Mouse (Mus musculus) heart, embryonic 16.5 days (tissue): ENCODE data around the gene Aifm3. TPM values are rescaled to one million over a fixed set of nuclear protein-coding genes. Genes with fewer than 3 reads are reported as not detected.

ENCODE experiments used
- ATAC-seq: fragments of 200-750 bp; cut with Nextera tagmentation; replicated peaks from 2 replicates; pipeline ENCODE4 v1.8.0; 2017; ENCODE audit warnings: moderate number of reproducible peaks; ENCODE audit not compliant: insufficient read depth, low FRiP score; ENCODE audit errors: extremely low read depth
- H3K27ac ChIP-seq: fragments of 300-500 bp; sonication (generic); 2 replicates; pipeline ENCODE4 v1.5.1; 2014; ENCODE audit warnings: mild to moderate bottlenecking, low read length, control low read depth, moderate library complexity
- H3K27me3 ChIP-seq: fragments of 300-500 bp; sonication (generic); 2 replicates; pipeline ENCODE4 v1.6.1; 2014; ENCODE audit warnings: low read length, mixed read lengths; ENCODE audit not compliant: control insufficient read depth, insufficient read depth
- H3K36me3 ChIP-seq: fragments of 300-500 bp; sonication (generic); 2 replicates; pipeline ENCODE4 v1.6.1; 2014; ENCODE audit not compliant: control insufficient read depth, insufficient read depth
- H3K4me1 ChIP-seq: fragments of 300-500 bp; sonication (generic); 2 replicates; pipeline ENCODE4 v1.6.1; 2014; ENCODE audit warnings: low read length, mixed read lengths; ENCODE audit not compliant: control insufficient read depth, insufficient read depth
- H3K4me2 ChIP-seq: fragments of 300-500 bp; sonication (generic); 2 replicates; pipeline ENCODE4 v1.6.1; 2014; ENCODE audit warnings: low read depth, mild to moderate bottlenecking, control low read depth, low read length
- H3K4me3 ChIP-seq: fragments of 300-500 bp; sonication (generic); 2 replicates; pipeline ENCODE4 v1.5.1; 2014; ENCODE audit warnings: mild to moderate bottlenecking, control low read depth, low read length
- H3K9ac ChIP-seq: fragments of 300-500 bp; sonication (generic); 2 replicates; pipeline ENCODE4 v1.6.1; 2014; ENCODE audit warnings: low read length, control low read depth
- H3K9me3 ChIP-seq: fragments of 300-500 bp; sonication (generic); replicated peaks from 2 replicates; pipeline ENCODE4 v1.6.1; 2016; ENCODE audit warnings: low read length; ENCODE audit not compliant: control insufficient read depth
- WGBS: fragments of 180-500 bp; shearing (Covaris S2); extraction: QIAGEN DNeasy Blood & Tissue Kit; methylation state at CpG from one replicate; pipeline ENCODE4 v1.1.7; 2014; 5-methylcytosine and 5-hydroxymethylcytosine counted together
- polyA plus RNA-seq: library from polyadenylated mRNA; unstranded; fragments of >200 nt; fragmentation: Nextera tagmentation; extraction: Ambion mirVana; gene quantifications from 2 replicates; pipeline ENCODE4 v1.2.1, GENCODE M21; 2015

The Aifm3 gene
- polyA plus RNA-seq, 1 experiment from 2014 or later = 1.5 TPM

GRCm38 (mm10) chr16:17472498-17472897, 16.9 kb upstream of the Aifm3 start:
- H3K4me1 ChIP-seq = peaks cover 7% of the 10 kb centered on the region; the same call in 1 of the 2 replicates
- no peak overlapping the region for H3K4me2 ChIP-seq
- H3K9me3 ChIP-seq = no peaks in the 10 kb centered on the region
- 68% methylated on average over 6 of the region's 6 CpGs for WGBS
- no peaks in the 10 kb centered on the region for H3K27me3 ChIP-seq
- peak; percentile 31; the same call in 1 of the 2 replicates for ATAC-seq
- H3K36me3 ChIP-seq = peaks cover 11% of the 10 kb centered on the region
- H3K9ac ChIP-seq = no peak overlapping the region
- H3K27ac ChIP-seq = no peak overlapping the region
- no peak overlapping the region for H3K4me3 ChIP-seq

- Histone ChIP-seq H3K4me3 (no peak overlapping the region), H3K27ac (no peak overlapping the region), H3K9me3 (no peaks in the 10 kb centered on the region), H3K4me1 (peaks cover 7% of the 10 kb centered on the region; the same call in 1 of the 2 replicates), H3K27me3 (no peaks in the 10 kb centered on the region), H3K9ac (no peak overlapping the region), H3K4me2 (no peak overlapping the region), H3K36me3 (peaks cover 7% of the 10 kb centered on the region)
- no peak for ATAC-seq
These were observed 15.3 kb upstream of the Aifm3 start for GRCm38 (mm10) chr16:17474091-17474490.

GRCm38 (mm10) chr16:17474761-17475160, 14.7 kb upstream of the Aifm3 start:
- H3K36me3 ChIP-seq = peaks cover 4% of the 10 kb centered on the region
- 77% methylated on average over 2 of the region's 2 CpGs for WGBS

GRCm38 (mm10) chr16:17475326-17475725, 14.1 kb upstream of the Aifm3 start:
- no peak overlapping the region for H3K4me3 ChIP-seq
- H3K9ac ChIP-seq = no peak overlapping the region
- no peak overlapping the region for H3K4me2 ChIP-seq
- H3K4me1 ChIP-seq = peaks cover 7% of the 10 kb centered on the region; the same call in 1 of the 2 replicates
- 84% methylated on average over 4 of the region's 4 CpGs for WGBS
- peaks cover under 1% of the 10 kb centered on the region for H3K36me3 ChIP-seq
- no peaks in the 10 kb centered on the region for H3K9me3 ChIP-seq
- no peak overlapping the region for H3K27ac ChIP-seq
- no peaks in the 10 kb centered on the region for H3K27me3 ChIP-seq
- ATAC-seq = no peak

More at GRCm38 (mm10) chr16:17474761-17475160, 14.7 kb upstream of the Aifm3 start:
- Histone ChIP-seq H3K27ac (no peak overlapping the region), H3K4me2 (no peak overlapping the region), H3K27me3 (no peaks in the 10 kb centered on the region), H3K9ac (no peak overlapping the region), H3K9me3 (no peaks in the 10 kb centered on the region), H3K4me1 (peaks cover 7% of the 10 kb centered on the region; the same call in 1 of the 2 replicates), H3K4me3 (no peak overlapping the region)
- no peak for ATAC-seq

- no peak overlapping the region for H3K4me3 ChIP-seq
- ATAC-seq = no peak
- no peak overlapping the region for H3K9ac ChIP-seq
- H3K27ac ChIP-seq = no peak overlapping the region
- 74% methylated on average over 4 of the region's 4 CpGs for WGBS
- no peaks in the 10 kb centered on the region for H3K9me3 ChIP-seq
- peaks cover 4% of the 10 kb centered on the region for H3K36me3 ChIP-seq
- H3K4me1 ChIP-seq = no peaks in the 10 kb centered on the region
- H3K27me3 ChIP-seq = no peaks in the 10 kb centered on the region
- H3K4me2 ChIP-seq = no peak overlapping the region
These were observed 11.0 kb upstream of the Aifm3 start for GRCm38 (mm10) chr16:17478331-17478943.

- no peak for ATAC-seq
- Histone ChIP-seq H3K4me3 (no peak overlapping the region), H3K27ac (no peak overlapping the region), H3K4me2 (no peak overlapping the region), H3K27me3 (no peaks in the 10 kb centered on the region), H3K9ac (no peak overlapping the region), H3K9me3 (no peaks in the 10 kb centered on the region), H3K36me3 (peaks cover 23% of the 10 kb centered on the region), H3K4me1 (peaks cover 10% of the 10 kb centered on the region)
- 70% methylated on average over 2 of the region's 2 CpGs for WGBS
These were observed 7.9 kb upstream of the Aifm3 start for GRCm38 (mm10) chr16:17481465-17481864.

GRCm38 (mm10) chr16:17486505-17486904, 2.9 kb upstream of the Aifm3 start:
- no peak overlapping the region; the same call in 1 of the 2 replicates for H3K27ac ChIP-seq
- H3K4me2 ChIP-seq = no peak overlapping the region
- H3K9me3 ChIP-seq = no peaks in the 10 kb centered on the region
- ATAC-seq = peak; percentile 81
- peaks cover 8% of the 10 kb centered on the region; the same call in 1 of the 2 replicates for H3K27me3 ChIP-seq
- H3K4me1 ChIP-seq = peaks cover 23% of the 10 kb centered on the region
- 13% methylated on average over 3 of the region's 3 CpGs for WGBS
- H3K36me3 ChIP-seq = peaks cover 23% of the 10 kb centered on the region
- no peak overlapping the region for H3K9ac ChIP-seq
- H3K4me3 ChIP-seq = no peak overlapping the region

- peak overlapping the region; percentile 61 for H3K4me3 ChIP-seq
- WGBS = 47% methylated on average over 14 of the region's 14 CpGs
- H3K9me3 ChIP-seq = no peaks in the 10 kb centered on the region
- no peak overlapping the region for H3K27ac ChIP-seq
- H3K36me3 ChIP-seq = peaks cover 15% of the 10 kb centered on the region
- peaks cover 8% of the 10 kb centered on the region; the same call in 1 of the 2 replicates for H3K27me3 ChIP-seq
- H3K4me2 ChIP-seq = peak overlapping the region; percentile 90
- ATAC-seq = no peak
- peaks cover 23% of the 10 kb centered on the region for H3K4me1 ChIP-seq
- H3K9ac ChIP-seq = peak overlapping the region; percentile 73
These were observed 638 bp upstream of the Aifm3 start for GRCm38 (mm10) chr16:17488478-17489468.

- peaks cover 8% of the 10 kb centered on the region; the same call in 1 of the 2 replicates for H3K27me3 ChIP-seq
These were observed 1.7 kb downstream of the Aifm3 start for GRCm38 (mm10) chr16:17491154-17491553.

More at GRCm38 (mm10) chr16:17491154-17491553, 1.7 kb downstream of the Aifm3 start:
- H3K9me3 ChIP-seq = no peaks in the 10 kb centered on the region
- H3K4me3 ChIP-seq = no peak overlapping the region
- peaks cover 17% of the 10 kb centered on the region for H3K4me1 ChIP-seq
- H3K36me3 ChIP-seq = no peaks in the 10 kb centered on the region
- no peak overlapping the region for H3K27ac ChIP-seq
- 77% methylated on average over 5 of the region's 5 CpGs for WGBS
- no peak overlapping the region for H3K9ac ChIP-seq
- ATAC-seq = no peak
- no peak overlapping the region for H3K4me2 ChIP-seq
